Mouse (Mus musculus) embryonic facial prominence, embryonic 10.5 days (tissue): ENCODE measurements around the gene Cerk. TPM values are rescaled to one million over a fixed set of nuclear protein-coding genes. Genes with fewer than 3 reads are reported as not detected.
A peak's percentile ranks its signal among the peaks of the same experiment; 100 is the strongest.
"Not testable (repeated sequence)": the region's sequence is repeated elsewhere in the genome, so short reads cannot be mapped to it uniquely, and the experiment has no call there.

Experiments used
- DNase-seq: peaks from one replicate; pipeline ENCODE4 v3.0.0-alpha.2; 2017; ENCODE audit warnings: low spot score
- H3K27ac ChIP-seq: fragments of 300-500 bp; sonication (generic); replicated peaks from 2 replicates; pipeline ENCODE4 v1.5.1; 2016; ENCODE audit warnings: mild to moderate bottlenecking
- H3K27me3 ChIP-seq: fragments of 300-500 bp; sonication (generic); replicated peaks from 2 replicates; pipeline ENCODE4 v1.6.1; 2016; ENCODE audit warnings: low read depth, mild to moderate bottlenecking; ENCODE audit not compliant: poor library complexity, severe bottlenecking
- H3K36me3 ChIP-seq: fragments of 300-500 bp; sonication (generic); replicated peaks from 2 replicates; pipeline ENCODE4 v1.6.1; 2016; ENCODE audit warnings: mild to moderate bottlenecking, moderate library complexity
- H3K4me1 ChIP-seq: fragments of 300-500 bp; sonication (generic); 2 replicates; pipeline ENCODE4 v1.6.1; 2016
- H3K4me3 ChIP-seq: fragments of 300-500 bp; sonication (generic); 2 replicates; pipeline ENCODE4 v1.5.1; 2016; ENCODE audit warnings: mild to moderate bottlenecking, moderate library complexity
- H3K9me3 ChIP-seq: fragments of 300-500 bp; sonication (generic); 2 replicates; pipeline ENCODE4 v1.6.1; 2016; ENCODE audit warnings: mild to moderate bottlenecking
- WGBS: fragments of 180-500 bp; shearing (Covaris S2); methylation state at CpG from one replicate; pipeline ENCODE4 v1.1.7; 2016; 5-methylcytosine and 5-hydroxymethylcytosine counted together
- polyA plus RNA-seq: library from polyadenylated mRNA; unstranded; fragments of >200 nt; fragmentation: Nextera tagmentation; extraction: Ambion mirVana; gene quantifications from 2 replicates; pipeline ENCODE4 v1.2.1, GENCODE M21; 2016

The Cerk gene
- polyA plus RNA-seq, 1 experiment from 2014 or later = 13.1 TPM

DNA sequence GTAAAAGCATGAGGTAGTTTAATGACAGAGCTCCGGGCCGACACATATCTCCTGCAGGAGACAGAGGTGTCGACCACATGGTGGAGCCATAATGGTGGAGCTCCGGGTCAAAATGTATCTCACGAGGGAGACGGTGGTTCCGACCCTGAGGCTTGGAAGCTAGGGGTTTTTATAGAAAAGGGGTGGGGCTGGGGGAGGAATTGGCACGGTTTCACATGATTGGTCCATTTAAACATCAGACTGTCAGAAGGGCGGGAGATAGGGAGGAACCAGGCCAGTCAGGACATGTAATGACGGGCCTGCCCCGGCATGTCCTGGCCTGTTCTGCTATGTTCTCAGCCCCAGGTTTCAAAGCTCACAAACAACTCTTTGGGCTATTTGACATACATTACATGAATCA is 36.0 kb upstream of the Cerk start:
- not testable (repeated sequence) for DNase-seq, H3K4me3 ChIP-seq, H3K4me1 ChIP-seq, H3K36me3 ChIP-seq, H3K27ac ChIP-seq, H3K27me3 ChIP-seq, H3K9me3 ChIP-seq
- WGBS = 90% methylated on average over 11 of the region's 11 CpGs

DNA sequence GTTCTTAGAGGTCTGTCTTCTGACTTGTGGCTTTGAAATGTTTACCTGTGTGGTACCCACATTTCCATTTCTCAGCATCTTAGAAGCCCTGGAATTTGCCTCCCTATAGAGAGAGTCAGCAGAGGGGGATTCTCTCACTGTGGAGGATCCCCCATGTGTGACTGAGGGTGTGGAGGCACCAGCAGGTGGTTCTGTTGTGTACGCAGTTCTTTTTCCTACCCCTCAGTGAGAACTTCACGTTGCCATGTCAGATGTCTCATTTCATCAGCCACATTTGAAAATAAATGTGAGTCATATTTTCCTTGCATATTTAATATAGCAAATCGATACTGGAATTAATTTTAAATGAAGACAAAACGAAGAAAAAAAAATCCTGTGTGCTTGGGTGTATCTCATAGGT is 35.4 kb upstream of the Cerk start:
- no peaks in the 10 kb centered on the region for H3K27me3 ChIP-seq
- no peak for DNase-seq
- no peaks in the 10 kb centered on the region for H3K4me1 ChIP-seq
- peaks cover 3% of the 10 kb centered on the region; the same call in 1 of the 2 replicates for H3K9me3 ChIP-seq
- WGBS = 87% methylated on average over 4 of the region's 4 CpGs
- H3K4me3 ChIP-seq = no peak overlapping the region
- H3K27ac ChIP-seq = no peak overlapping the region
- H3K36me3 ChIP-seq = peaks cover 9% of the 10 kb centered on the region

DNA sequence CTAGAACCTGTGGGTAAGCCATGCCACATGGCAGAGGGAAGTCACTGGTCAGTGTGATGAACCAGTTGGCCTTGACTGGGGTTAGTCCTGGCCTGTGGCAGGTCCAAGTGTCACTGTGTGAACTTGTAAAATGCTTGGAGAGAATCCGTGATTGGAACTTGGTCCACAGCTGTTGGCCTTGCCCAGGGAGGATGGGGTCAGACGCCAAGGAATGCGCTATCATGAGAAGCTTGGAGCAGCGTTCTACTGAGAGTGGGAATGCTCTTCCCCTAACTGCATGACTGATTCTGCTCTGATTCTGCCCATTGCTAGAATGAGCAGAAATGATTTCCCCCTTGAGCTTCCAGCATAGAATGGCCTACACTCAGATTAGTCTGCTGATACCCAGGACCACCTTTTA is 34.8 kb upstream of the Cerk start:
- Histone ChIP-seq H3K27me3 (no peaks in the 10 kb centered on the region), H3K4me3 (no peak overlapping the region), H3K27ac (no peak overlapping the region), H3K4me1 (no peaks in the 10 kb centered on the region), H3K9me3 (peaks cover 3% of the 10 kb centered on the region; the same call in 1 of the 2 replicates), H3K36me3 (peaks cover 9% of the 10 kb centered on the region)
- no peak for DNase-seq
- WGBS = 85% methylated on average over 4 of the region's 4 CpGs

DNA sequence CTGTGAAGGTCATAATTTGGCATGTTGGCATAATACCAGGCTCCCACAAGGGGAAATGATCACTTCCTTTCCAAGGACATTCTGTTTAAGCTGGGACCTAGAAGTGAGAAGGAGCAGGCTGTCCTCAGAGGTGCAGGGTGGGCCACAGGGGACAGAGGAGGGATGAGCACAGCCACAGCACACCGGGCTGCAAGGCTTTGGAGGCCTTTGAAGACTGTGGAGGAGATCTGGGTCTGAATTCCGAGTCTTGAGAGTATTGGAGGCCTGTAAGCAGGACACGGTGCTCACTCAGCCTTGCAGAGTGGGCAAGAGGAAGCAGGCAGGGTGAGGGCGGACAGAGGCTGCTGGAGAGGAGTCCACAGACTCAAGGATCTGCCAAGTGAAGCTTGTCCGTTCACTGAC is 34.3 kb upstream of the Cerk start:
- WGBS = 87% methylated on average over 5 of the region's 5 CpGs
- Histone ChIP-seq H3K4me3 (no peak overlapping the region), H3K27ac (no peak overlapping the region), H3K36me3 (peaks cover 9% of the 10 kb centered on the region), H3K4me1 (peaks cover under 1% of the 10 kb centered on the region; the same call in 1 of the 2 replicates), H3K9me3 (peaks cover 3% of the 10 kb centered on the region; the same call in 1 of the 2 replicates), H3K27me3 (no peaks in the 10 kb centered on the region)
- no peak for DNase-seq

DNA sequence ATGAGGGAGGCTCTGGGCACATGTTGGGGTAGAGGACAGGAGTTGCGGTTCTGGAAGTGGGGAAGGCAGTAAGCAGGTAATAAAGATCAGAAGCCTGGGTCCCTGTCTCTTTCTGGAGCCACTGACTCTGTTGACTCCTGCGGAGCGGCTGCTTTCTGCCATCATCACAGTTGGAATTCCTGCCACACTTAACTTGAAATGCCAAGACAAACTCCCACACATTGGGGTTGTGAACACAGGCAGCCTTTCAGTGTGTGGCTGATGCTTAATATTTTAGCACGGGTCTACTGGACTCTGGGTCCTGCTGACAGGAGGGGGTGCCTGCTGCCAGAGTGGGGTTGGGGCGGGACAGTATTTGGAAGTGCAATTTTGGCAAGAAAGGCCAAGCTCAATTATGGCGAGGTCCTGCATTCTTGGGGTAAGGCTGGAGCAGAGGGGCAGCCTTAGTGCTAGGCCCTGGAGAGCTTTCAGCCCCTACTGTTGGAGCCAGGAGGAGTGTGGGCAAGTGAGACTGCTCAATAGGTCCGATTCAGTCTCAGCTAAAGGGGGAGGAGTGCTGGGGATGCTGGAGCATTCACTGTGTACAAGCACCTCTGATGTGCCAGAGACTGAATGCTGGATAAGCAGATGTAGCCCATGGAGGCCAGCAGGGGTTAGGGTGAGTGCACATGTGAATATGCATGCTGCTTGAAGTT is 33.7 kb upstream of the Cerk start:
- Histone ChIP-seq H3K9me3 (peaks cover 3% of the 10 kb centered on the region; the same call in 1 of the 2 replicates), H3K27ac (no peak overlapping the region), H3K27me3 (no peaks in the 10 kb centered on the region), H3K4me1 (peaks cover 6% of the 10 kb centered on the region), H3K4me3 (no peak overlapping the region), H3K36me3 (peaks cover 9% of the 10 kb centered on the region)
- WGBS = 82% methylated on average over 7 of the region's 7 CpGs
- no peak for DNase-seq

DNA sequence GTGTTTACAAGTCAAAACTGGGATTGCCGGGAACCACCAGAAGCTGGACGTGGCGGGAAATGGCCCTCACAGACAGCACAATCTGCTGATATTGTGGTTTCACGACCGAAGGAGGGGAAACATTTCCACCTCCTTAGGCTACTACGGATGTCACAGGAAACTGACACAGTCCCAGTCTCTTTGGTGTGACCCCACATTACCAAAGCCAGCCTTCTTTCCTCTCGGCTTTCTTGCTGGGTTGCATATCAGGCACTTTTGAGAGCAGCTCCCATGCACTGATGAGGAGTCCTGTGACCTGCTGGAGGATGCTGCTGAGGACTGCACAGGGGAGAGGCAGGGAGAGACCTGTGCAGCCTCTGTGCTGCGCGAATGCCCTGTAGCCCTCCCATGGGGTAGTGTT is 30.7 kb upstream of the Cerk start:
- not testable (repeated sequence) for H3K36me3 ChIP-seq, DNase-seq, H3K27me3 ChIP-seq, H3K9me3 ChIP-seq, H3K4me3 ChIP-seq, H3K27ac ChIP-seq
- WGBS = 85% methylated on average over 9 of the region's 9 CpGs
- H3K4me1 ChIP-seq = peaks cover 22% of the 10 kb centered on the region

DNA sequence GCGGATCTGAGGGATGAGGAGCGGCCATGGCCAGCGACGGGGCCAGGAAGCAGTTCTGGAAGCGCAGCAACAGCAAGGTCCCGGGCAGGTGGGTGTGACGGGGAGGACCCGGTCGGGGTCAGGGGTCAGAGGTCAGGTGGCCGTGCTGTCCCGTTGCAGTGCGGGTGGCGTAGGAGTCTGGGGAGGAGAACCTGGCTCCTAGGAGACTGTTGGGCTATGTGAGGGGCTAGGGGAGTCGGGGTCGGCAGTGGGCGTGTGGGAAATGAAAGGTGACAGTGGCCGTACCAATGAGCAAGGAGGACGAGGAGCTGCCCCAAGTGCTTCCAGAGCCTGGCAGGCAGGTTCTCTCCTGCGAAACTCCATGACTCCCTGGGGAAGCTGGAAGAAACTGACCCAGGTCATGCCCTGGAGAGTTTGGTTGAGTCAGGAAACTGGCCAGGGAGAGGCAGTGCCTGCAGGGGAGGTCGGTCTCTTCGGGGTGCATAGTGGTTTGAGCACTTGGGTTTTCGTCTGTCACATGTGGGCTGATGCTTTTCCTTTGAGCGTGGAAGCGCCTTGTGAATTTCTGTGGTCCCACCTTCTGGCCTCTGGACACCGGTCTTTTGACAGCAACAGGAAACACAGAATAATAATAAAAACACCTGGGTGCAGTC is 28.7 kb upstream of the Cerk start:
- peak overlapping the region; percentile 97 for H3K4me3 ChIP-seq
- H3K36me3 ChIP-seq = peaks cover 4% of the 10 kb centered on the region; the same call in 1 of the 2 replicates
- no peaks in the 10 kb centered on the region for H3K9me3 ChIP-seq
- no peak for DNase-seq
- H3K27me3 ChIP-seq = no peaks in the 10 kb centered on the region
- peak overlapping the region; percentile 92 for H3K27ac ChIP-seq
- WGBS = 16% methylated on average over 25 of the region's 25 CpGs
- peaks cover 22% of the 10 kb centered on the region for H3K4me1 ChIP-seq

DNA sequence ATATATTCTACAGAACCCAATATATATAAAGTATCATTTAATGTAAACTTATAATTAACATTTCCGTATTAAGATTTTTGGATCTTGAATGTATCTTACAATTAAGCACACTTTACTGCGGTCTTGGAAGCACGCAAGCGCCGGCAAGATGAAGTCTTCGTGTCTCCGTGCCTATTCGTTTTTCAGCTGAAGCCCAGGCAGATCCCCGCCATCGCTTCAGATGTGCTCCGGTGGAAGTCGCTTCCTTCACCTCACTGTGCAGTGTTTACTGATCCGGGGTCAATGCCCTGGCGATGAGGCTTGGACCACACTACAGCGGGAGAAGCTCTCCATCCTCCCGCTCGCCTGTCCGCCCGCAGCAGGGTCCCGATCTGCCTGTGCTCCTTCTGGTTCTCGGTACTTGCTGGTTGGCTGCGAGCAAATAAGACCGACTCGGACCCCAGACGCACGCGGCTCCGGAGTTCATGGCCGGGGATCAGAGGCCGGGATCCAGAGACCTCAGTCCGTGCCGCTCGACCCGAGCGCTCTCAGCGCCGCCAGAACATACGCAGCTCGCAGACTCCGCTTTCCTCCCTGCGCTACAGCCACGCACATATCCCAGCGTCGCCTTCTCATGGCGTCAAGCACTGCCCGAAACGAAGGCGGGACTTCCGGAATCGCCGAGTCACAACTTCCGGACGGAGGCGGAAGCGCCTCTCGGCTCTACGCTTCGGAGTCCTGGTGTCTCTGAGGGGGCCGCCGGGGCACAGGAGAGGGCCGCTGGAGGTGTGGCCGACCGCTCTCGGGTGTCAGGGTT is 28.0 kb upstream of the Cerk start, which contains the start of gene Tbc1d22a:
Gene Tbc1d22a (plus strand): TSS at position 707 of the 796 bp plus-strand sequence.
- H3K9me3 ChIP-seq = no peaks in the 10 kb centered on the region
- H3K36me3 ChIP-seq = peaks cover 4% of the 10 kb centered on the region; the same call in 1 of the 2 replicates
- WGBS = under 1% methylated on average over 64 of the region's 64 CpGs
- H3K4me1 ChIP-seq = peaks cover 22% of the 10 kb centered on the region
- peak; percentile 95 for DNase-seq
- no peaks in the 10 kb centered on the region for H3K27me3 ChIP-seq
- H3K4me3 ChIP-seq = peak within 1 kb of the TSS; percentile 97
- H3K27ac ChIP-seq = peak within 1 kb of the TSS; percentile 92

DNA sequence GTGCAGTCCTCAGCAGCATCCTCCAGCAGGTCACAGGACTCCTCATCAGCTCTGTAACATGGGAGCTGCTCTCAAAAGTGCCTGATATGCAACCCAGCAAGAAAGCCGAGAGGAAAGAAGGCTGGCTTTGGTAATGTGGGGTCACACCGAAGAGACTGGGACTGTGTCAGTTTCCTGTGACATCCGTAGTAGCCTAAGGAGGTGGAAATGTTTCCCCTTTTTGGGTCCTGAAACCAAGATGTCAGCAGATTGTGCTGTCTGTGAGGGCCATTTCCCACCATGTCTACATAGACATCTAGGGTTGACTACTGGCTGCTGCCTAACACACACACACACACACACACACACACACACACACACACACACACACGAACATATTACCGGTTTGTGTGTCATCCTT is 26.3 kb upstream of the Cerk start:
- peaks cover 22% of the 10 kb centered on the region for H3K4me1 ChIP-seq
- 0 out of 2 replicates have a peak overlapping the region, but pooled peaks have one; percentile 15 for H3K4me3 ChIP-seq
- not testable (repeated sequence) for H3K27ac ChIP-seq, H3K27me3 ChIP-seq, H3K36me3 ChIP-seq, H3K9me3 ChIP-seq, DNase-seq
- WGBS = 91% methylated on average over 5 of the region's 5 CpGs

DNA sequence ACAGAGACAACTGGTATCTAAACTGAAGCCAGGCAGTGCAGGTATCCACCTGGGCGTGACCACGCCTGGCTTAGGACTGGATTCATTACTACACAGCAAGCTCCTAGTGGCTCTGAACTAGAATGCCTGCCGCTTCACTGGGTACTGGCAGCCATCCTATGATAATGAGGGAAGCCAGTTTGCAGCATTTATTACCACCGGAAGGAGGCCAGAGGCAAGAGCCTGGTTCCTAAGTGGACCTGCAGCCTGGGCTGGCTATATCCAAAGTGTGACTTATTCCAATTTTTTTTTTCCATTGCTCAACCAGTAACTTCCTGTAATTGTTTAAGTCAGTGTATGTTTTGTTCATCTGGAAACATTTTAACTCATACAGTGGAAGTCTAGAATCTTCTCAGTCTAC is 20.4 kb upstream of the Cerk start:
- WGBS = 74% methylated on average over 4 of the region's 4 CpGs
- no peaks in the 10 kb centered on the region for H3K36me3 ChIP-seq

DNA sequence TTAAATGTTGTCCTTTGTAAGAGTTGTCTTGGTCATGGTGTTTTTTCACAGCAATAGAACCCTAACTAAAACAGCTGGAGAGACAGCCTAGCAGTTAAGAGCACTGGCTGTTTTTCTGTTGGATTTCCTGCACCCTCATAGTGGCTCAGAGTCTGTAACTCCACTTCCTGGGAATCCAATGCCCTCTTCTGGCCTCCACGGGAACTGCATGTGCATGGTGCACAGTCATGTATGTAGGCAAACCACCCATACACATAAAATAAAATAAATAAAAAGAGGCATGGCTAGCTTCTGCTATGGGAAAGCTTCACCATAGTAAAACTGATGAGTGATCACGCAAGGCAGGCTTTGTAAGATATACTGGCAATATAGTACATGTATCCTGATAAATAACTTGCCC is 19.4 kb upstream of the Cerk start:
- H3K9me3 ChIP-seq = no peaks in the 10 kb centered on the region
- DNase-seq = peak; percentile 48
- H3K27me3 ChIP-seq = no peaks in the 10 kb centered on the region
- no peaks in the 10 kb centered on the region for H3K36me3 ChIP-seq
- 47% methylated on average over 2 of the region's 2 CpGs for WGBS
- peaks cover 23% of the 10 kb centered on the region for H3K4me1 ChIP-seq
- H3K4me3 ChIP-seq = no peak overlapping the region
- no peak overlapping the region for H3K27ac ChIP-seq

More for the DNA sequence above, 20.4 kb upstream of the Cerk start:
- no peaks in the 10 kb centered on the region for H3K9me3 ChIP-seq
- H3K27me3 ChIP-seq = no peaks in the 10 kb centered on the region
- no peak overlapping the region for H3K27ac ChIP-seq
- no peak for DNase-seq
- H3K4me3 ChIP-seq = no peak overlapping the region
- peaks cover 23% of the 10 kb centered on the region for H3K4me1 ChIP-seq

DNA sequence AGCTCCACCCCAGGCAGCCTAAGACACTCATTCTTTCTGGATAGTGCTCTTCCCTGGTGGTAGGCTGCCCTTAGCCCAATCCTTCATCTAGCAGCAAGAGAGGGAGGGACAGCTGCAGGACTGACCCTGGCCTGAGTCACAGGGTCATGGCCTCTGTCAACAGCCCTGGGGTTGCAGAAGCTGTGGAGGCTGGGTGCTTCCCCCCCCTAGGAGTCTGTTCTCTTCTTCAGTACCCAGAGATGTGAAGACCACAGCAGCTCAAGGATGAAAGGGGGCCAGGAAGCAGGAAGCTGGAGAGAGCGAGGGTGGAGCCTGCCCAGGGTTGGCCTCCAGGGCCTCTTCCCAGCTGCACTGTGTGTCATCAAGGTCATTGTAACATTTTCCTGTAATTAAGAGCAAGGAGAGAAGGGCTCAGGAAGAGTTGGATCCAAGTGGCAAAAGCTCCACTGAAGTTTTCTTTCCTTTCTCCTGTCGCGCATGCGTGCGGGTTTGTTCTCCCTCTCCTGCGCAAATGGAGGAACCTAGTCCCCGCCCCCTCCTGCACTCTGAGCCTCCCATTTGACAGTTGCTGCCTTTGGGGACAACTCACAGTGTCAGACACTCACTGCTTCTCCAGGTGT is 18.1 kb upstream of the Cerk start:
- H3K27me3 ChIP-seq = no peaks in the 10 kb centered on the region
- WGBS = 43% methylated on average over 7 of the region's 7 CpGs
- H3K27ac ChIP-seq = peak overlapping the region; percentile 57
- peak; percentile 53 for DNase-seq
- no peaks in the 10 kb centered on the region for H3K9me3 ChIP-seq
- H3K4me3 ChIP-seq = peak overlapping the region; percentile 26
- H3K36me3 ChIP-seq = no peaks in the 10 kb centered on the region
- H3K4me1 ChIP-seq = peaks cover 23% of the 10 kb centered on the region
